Mouse (Mus musculus) CH12.LX (cell line): ENCODE measurements around the gene Nlrp9b.

Experiments
- BHLHE40 ChIP-seq: IDR thresholded peaks from 2 replicates; pipeline ENCODE4 v1.6.1; 2011; ENCODE audit warnings: mild to moderate bottlenecking, low read depth, low read length, improper control_type of control experiment
- CTCF ChIP-seq, 2 experiments: IDR thresholded peaks in 1 of 2; conservative IDR thresholded peaks in 1 of 2; 2 replicates each; pipeline ENCODE4 v1.5.1; 2011 to 2012; ENCODE audit warnings: low read depth in 2 of 2, low read length in 2 of 2, improper control_type of control experiment in 1 of 2, inconsistent platforms in 1 of 2, mild to moderate bottlenecking in 1 of 2, moderate library complexity in 1 of 2
- HCFC1 ChIP-seq: IDR thresholded peaks from 2 replicates; pipeline ENCODE4 v1.6.1; 2012; ENCODE audit warnings: low read depth, mild to moderate bottlenecking, inconsistent platforms, low read length, improper control_type of control experiment
- MEF2A ChIP-seq: IDR thresholded peaks from 2 replicates; pipeline ENCODE4 v1.6.1; 2014; ENCODE audit warnings: low read depth, mild to moderate bottlenecking, inconsistent platforms, low read length, improper control_type of control experiment, borderline replicate concordance
- POLR2A ChIP-seq: IDR thresholded peaks from 2 replicates; pipeline ENCODE4 v1.6.1; 2011; ENCODE audit warnings: low read depth, mild to moderate bottlenecking, improper control_type of control experiment, low read length
- ZNF384 ChIP-seq: IDR thresholded peaks from 2 replicates; pipeline ENCODE4 v1.6.1; 2012; ENCODE audit warnings: low read depth, low read length, improper control_type of control experiment, inconsistent platforms

DNA sequence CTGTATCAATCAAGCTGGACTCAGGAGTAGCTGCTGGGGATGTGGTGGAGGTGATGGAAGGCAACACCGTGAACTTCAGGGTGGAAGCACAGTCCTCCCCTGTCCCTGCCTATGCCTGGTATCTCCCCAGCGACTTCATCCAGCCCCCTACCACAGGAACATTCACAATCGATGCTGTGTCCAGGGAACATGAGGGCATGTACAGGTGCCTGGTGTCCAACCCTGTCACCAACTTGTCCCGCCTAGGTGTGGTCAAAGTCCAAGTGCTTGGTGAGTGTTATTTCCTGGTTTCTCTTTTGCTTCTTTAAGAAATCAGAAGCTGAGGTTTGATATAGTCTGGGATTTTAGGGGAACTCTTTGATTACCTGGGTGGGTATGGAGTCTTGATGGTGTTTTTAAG lies 19.7 kb upstream of the Nlrp9b start:
- TF ChIP-seq CTCF (conservative IDR thresholded peaks at IDR 0.05 in 1 of 2, IDR thresholded peaks at IDR 0.05 in 1 of 2; ENCODE audit: low read depth in 2 of 2, low read length in 2 of 2) (no peak), POLR2A (no peak), ZNF384 (no peak), HCFC1 (no peak), BHLHE40 (no peak), MEF2A (no peak)
